8 mouse cellular contexts compared by ENCODE assay signal in the genomic region with DNA sequence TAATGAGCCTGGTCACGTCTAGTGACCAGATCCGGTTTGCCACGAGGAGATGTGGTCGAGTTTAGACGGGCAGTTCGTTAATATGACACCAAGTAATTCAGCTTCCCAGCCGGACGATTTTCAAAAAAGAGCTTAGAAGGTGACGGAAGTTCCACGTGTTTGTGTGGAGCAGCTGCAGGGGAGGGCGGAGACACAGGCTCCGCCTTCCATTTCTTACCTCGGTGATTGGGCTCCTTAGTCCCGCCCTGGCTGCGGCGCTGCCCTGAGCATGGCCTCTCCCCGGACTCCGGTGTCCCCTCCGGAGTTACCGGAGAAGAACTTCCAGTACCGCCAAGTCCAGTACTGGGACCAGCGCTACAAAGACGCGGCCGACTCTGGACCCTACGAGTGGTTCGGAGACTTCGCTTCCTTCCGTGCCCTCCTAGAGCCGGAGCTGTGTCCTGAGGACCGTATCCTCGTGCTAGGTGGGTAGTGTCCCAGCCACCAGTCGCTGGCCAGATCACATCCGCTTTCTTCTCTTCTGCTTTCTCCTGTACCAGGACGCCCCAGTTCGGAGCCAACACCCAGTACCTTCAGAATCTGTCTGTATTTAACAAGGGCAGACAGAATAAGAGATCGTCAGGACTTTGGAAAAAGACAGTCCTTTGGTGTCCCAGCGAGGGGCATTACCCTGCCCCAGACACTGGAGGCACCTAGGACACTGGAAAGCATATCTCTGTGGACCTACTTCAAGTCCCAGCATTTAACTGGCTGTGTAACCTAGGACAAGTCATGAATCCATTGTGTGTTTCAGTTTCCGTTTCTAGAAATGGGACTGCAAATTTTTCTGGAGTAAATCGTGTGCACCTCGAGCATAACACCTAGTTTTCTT. TPM values are rescaled to one million over a fixed set of nuclear protein-coding genes. Genes with fewer than 3 reads are reported as not detected.
DNase-seq lines count a peak whose midpoint lies in the region; ATAC-seq and TF ChIP-seq lines count a peak whose summit lies in the region.

TSS of gene Eef1akmt4 (plus strand) at position 237 of the 871 bp plus-strand sequence.
TSS of gene Gm49333 (plus strand) at position 254 of the 871 bp plus-strand sequence.
TSS of gene Alg3 (minus strand) at position 379 of the 871 bp plus-strand sequence.

- TF ChIP-seq CTCF in intestine, postnatal 0 days (IDR thresholded peaks at IDR 0.05; ENCODE audit: low read depth), result no peak

- peak within 1 kb of the TSS; percentile 52 for H3K9ac ChIP-seq in intestine, postnatal 0 days (ENCODE audit: low read depth, low read length)
- peak within 1 kb of the TSS; percentile 83 for H3K9ac ChIP-seq in limb, embryonic 13.5 days
- peak within 1 kb of the TSS; percentile 88 for H3K9ac ChIP-seq in midbrain, embryonic 15.5 days

- peaks cover 28% of the 10 kb centered on the region for H3K4me1 ChIP-seq in embryonic facial prominence, embryonic 10.5 days
- H3K4me1 ChIP-seq in intestine, postnatal 0 days (replicated peaks; ENCODE audit: control insufficient read depth, insufficient read depth, low read length), result peaks cover 5% of the 10 kb centered on the region; the same call in 1 of the 2 replicates
- H3K4me1 ChIP-seq in limb, embryonic 13.5 days, result peaks cover 14% of the 10 kb centered on the region
- H3K4me1 ChIP-seq in midbrain, embryonic 15.5 days, result peaks cover 29% of the 10 kb centered on the region

- no peaks in the 10 kb centered on the region for H3K27me3 ChIP-seq in embryonic facial prominence, embryonic 10.5 days (replicated peaks; ENCODE audit: low read depth, poor library complexity, severe bottlenecking)
- H3K27me3 ChIP-seq in intestine, postnatal 0 days (replicated peaks; ENCODE audit: control insufficient read depth, insufficient read depth, low read length), result no peaks in the 10 kb centered on the region
- H3K27me3 ChIP-seq in limb, embryonic 13.5 days, result no peaks in the 10 kb centered on the region
- no peaks in the 10 kb centered on the region for H3K27me3 ChIP-seq in midbrain, embryonic 15.5 days (replicated peaks)

- peak within 1 kb of the TSS; percentile 88 for H3K4me3 ChIP-seq in embryonic facial prominence, embryonic 10.5 days
- peak within 1 kb of the TSS; percentile 66 for H3K4me3 ChIP-seq in intestine, postnatal 0 days (ENCODE audit: low read depth, low read length)
- H3K4me3 ChIP-seq in limb, embryonic 13.5 days, result peak within 1 kb of the TSS; percentile 76
- peak within 1 kb of the TSS; percentile 71 for H3K4me3 ChIP-seq in midbrain, embryonic 15.5 days

- DNase-seq in urinary bladder, adult 18-20 months (ENCODE audit: low spot score in 2 of 2), result peak; percentile 76 to 79
- no peak for DNase-seq in urinary bladder, postnatal 10 days (ENCODE audit: low spot score)
- peak; percentile 91 for DNase-seq in embryonic facial prominence, embryonic 10.5 days (ENCODE audit: low spot score)
- DNase-seq in spleen, adult 18-20 months, result peak; percentile 75 to 79

- no peaks in the 10 kb centered on the region for H3K9me3 ChIP-seq in embryonic facial prominence, embryonic 10.5 days
- H3K9me3 ChIP-seq in intestine, postnatal 0 days (ENCODE audit: control insufficient read depth), result no peaks in the 10 kb centered on the region
- H3K9me3 ChIP-seq in limb, embryonic 13.5 days, result no peaks in the 10 kb centered on the region
- no peaks in the 10 kb centered on the region for H3K9me3 ChIP-seq in midbrain, embryonic 15.5 days

- peak; percentile 94 for ATAC-seq in granulocyte monocyte progenitor cell, adult 5-6 weeks (replicated peaks; ENCODE audit: poor library complexity, severe bottlenecking)
- peak; percentile 98 for ATAC-seq in intestine, postnatal 0 days
- ATAC-seq in limb, embryonic 13.5 days (ENCODE audit: low FRiP score, low read depth), result peak; percentile 98
- ATAC-seq in midbrain, embryonic 15.5 days (replicated peaks), result peak; percentile 95

- peak within 1 kb of the TSS; percentile 93 for H3K4me2 ChIP-seq in intestine, postnatal 0 days (replicated peaks; ENCODE audit: low read depth)
- H3K4me2 ChIP-seq in limb, embryonic 13.5 days (replicated peaks), result peak within 1 kb of the TSS; percentile 97
- peak within 1 kb of the TSS; percentile 91 for H3K4me2 ChIP-seq in midbrain, embryonic 15.5 days

- peaks cover 28% of the 10 kb centered on the region for H3K36me3 ChIP-seq in embryonic facial prominence, embryonic 10.5 days (replicated peaks)
- peaks cover 10% of the 10 kb centered on the region for H3K36me3 ChIP-seq in intestine, postnatal 0 days (ENCODE audit: control insufficient read depth, insufficient read depth)
- H3K36me3 ChIP-seq in limb, embryonic 13.5 days, result peaks cover 24% of the 10 kb centered on the region
- H3K36me3 ChIP-seq in midbrain, embryonic 15.5 days (replicated peaks), result peaks cover 9% of the 10 kb centered on the region; the same call in 1 of the 2 replicates

- peak within 1 kb of the TSS; percentile 95 for H3K27ac ChIP-seq in embryonic facial prominence, embryonic 10.5 days (replicated peaks)
- peak within 1 kb of the TSS; percentile 80 for H3K27ac ChIP-seq in intestine, postnatal 0 days (ENCODE audit: low read depth, low read length)
- H3K27ac ChIP-seq in limb, embryonic 13.5 days, result peak within 1 kb of the TSS; percentile 80
- H3K27ac ChIP-seq in midbrain, embryonic 15.5 days, result peak within 1 kb of the TSS; percentile 85

- WGBS in embryonic facial prominence, embryonic 10.5 days, result 2% methylated on average over 41 of the region's 41 CpGs
- WGBS in intestine, postnatal 0 days, result 1% methylated on average over 41 of the region's 41 CpGs
- WGBS in limb, embryonic 13.5 days, result 2% methylated on average over 41 of the region's 41 CpGs
- WGBS in midbrain, embryonic 15.5 days, result 2% methylated on average over 41 of the region's 41 CpGs

RNA-seq across cellular contexts. Expression of gene Eef1akmt4, which starts in this region (rescaled TPM):
- 45.0 and 45.8 TPM in 2 replicates for polyA plus RNA-seq in embryonic facial prominence, embryonic 10.5 days (2016; fragmentation: Nextera tagmentation; extraction: Ambion mirVana)
- 34.5 and 65.8 TPM in 2 replicates for total RNA-seq in granulocyte monocyte progenitor cell, adult 5-6 weeks (2014; fragmentation: Nextera tagmentation)
- 12.4 and 15.5 TPM in 2 replicates for total RNA-seq in granulocyte monocyte progenitor cell, adult 5-6 weeks (2017)
- polyA plus RNA-seq in intestine, postnatal 0 days (2015; fragmentation: Nextera tagmentation; extraction: Ambion mirVana), result 17.8 and 18.0 TPM in 2 replicates
- polyA plus RNA-seq in limb, embryonic 13.5 days (2015; fragmentation: Nextera tagmentation; extraction: Ambion mirVana), result 37.2 and 37.7 TPM in 2 replicates
- polyA plus RNA-seq in midbrain, embryonic 15.5 days (2015; fragmentation: Nextera tagmentation; extraction: Ambion mirVana), result 8.5 and 10.4 TPM in 2 replicates

RNA-seq across cellular contexts. Expression of gene Gm49333, which starts in this region (rescaled TPM):
- 0.49 TPM in 1 of 2 replicates, not detected in the other for polyA plus RNA-seq in embryonic facial prominence, embryonic 10.5 days (2016; fragmentation: Nextera tagmentation; extraction: Ambion mirVana)
- not detected in 2 replicates for total RNA-seq in granulocyte monocyte progenitor cell, adult 5-6 weeks (2014; fragmentation: Nextera tagmentation)
- total RNA-seq in granulocyte monocyte progenitor cell, adult 5-6 weeks (2017), result not detected in 2 replicates
- polyA plus RNA-seq in intestine, postnatal 0 days (2015; fragmentation: Nextera tagmentation; extraction: Ambion mirVana), result 0.09 TPM in 1 of 2 replicates, not detected in the other
- polyA plus RNA-seq in limb, embryonic 13.5 days (2015; fragmentation: Nextera tagmentation; extraction: Ambion mirVana), result not detected in 2 replicates
- 0.21 TPM in 1 of 2 replicates, not detected in the other for polyA plus RNA-seq in midbrain, embryonic 15.5 days (2015; fragmentation: Nextera tagmentation; extraction: Ambion mirVana)

RNA-seq across cellular contexts. Expression of gene Alg3, which starts in this region (rescaled TPM):
- 53.9 and 59.2 TPM in 2 replicates for polyA plus RNA-seq in embryonic facial prominence, embryonic 10.5 days (2016; fragmentation: Nextera tagmentation; extraction: Ambion mirVana)
- total RNA-seq in granulocyte monocyte progenitor cell, adult 5-6 weeks (2014; fragmentation: Nextera tagmentation), result 39.6 and 41.2 TPM in 2 replicates
- 18.2 and 25.2 TPM in 2 replicates for total RNA-seq in granulocyte monocyte progenitor cell, adult 5-6 weeks (2017)
- 24.7 and 27.8 TPM in 2 replicates for polyA plus RNA-seq in intestine, postnatal 0 days (2015; fragmentation: Nextera tagmentation; extraction: Ambion mirVana)
- polyA plus RNA-seq in limb, embryonic 13.5 days (2015; fragmentation: Nextera tagmentation; extraction: Ambion mirVana), result 39.5 and 41.1 TPM in 2 replicates
- polyA plus RNA-seq in midbrain, embryonic 15.5 days (2015; fragmentation: Nextera tagmentation; extraction: Ambion mirVana), result 40.8 and 42.9 TPM in 2 replicates
